Comparison of ENCODE assay signal across 9 mouse cellular contexts in genomic region chr6:126034403-126034724, GRCm38 (mm10).
DNase-seq lines count a peak whose midpoint lies in the region; ATAC-seq and TF ChIP-seq lines count a peak whose summit lies in the region.
"Had no signal": no experiment of that assay in that cellular context is flagged by ENCODE, and none has a peak within 500 bp of the region (broad histone marks: within the 10 kb centered on the region; RNA-seq: fewer than 3 reads in every experiment).

No protein-coding gene starts in this region.

- H3K4me2 ChIP-seq in heart, embryonic 12.5 days, result peak overlapping the region; percentile 8; the same call in 1 of the 2 replicates
- 0 out of 2 replicates have a peak overlapping the region, but pooled peaks have one; percentile 10 for H3K4me2 ChIP-seq in lung, embryonic 16.5 days (ENCODE audit: low read depth, low read length)
- H3K4me2 ChIP-seq in hindbrain, embryonic 13.5 days, result no peak overlapping the region
- no peak overlapping the region for H3K4me2 ChIP-seq in midbrain, postnatal 0 days (ENCODE audit: low read depth, low read length, poor library complexity, severe bottlenecking)

- no peaks in the 10 kb centered on the region for H3K36me3 ChIP-seq in heart, embryonic 12.5 days
- no peaks in the 10 kb centered on the region for H3K36me3 ChIP-seq in lung, embryonic 16.5 days (ENCODE audit: control insufficient read depth, insufficient read depth, low read length)
- H3K36me3 ChIP-seq in hindbrain, embryonic 13.5 days, result no peaks in the 10 kb centered on the region
- H3K36me3 ChIP-seq in midbrain, postnatal 0 days (ENCODE audit: insufficient read depth, low read length), result no peaks in the 10 kb centered on the region

- WGBS in heart, embryonic 12.5 days, result 40% methylated on average over 2 of the region's 2 CpGs
- 27% methylated on average over 2 of the region's 2 CpGs for WGBS in lung, embryonic 16.5 days
- WGBS in hindbrain, embryonic 13.5 days, result 41% methylated on average over 2 of the region's 2 CpGs
- WGBS in midbrain, postnatal 0 days, result 21% methylated on average over 2 of the region's 2 CpGs

- H3K4me3 ChIP-seq in heart, embryonic 12.5 days, result no peak overlapping the region
- H3K4me3 ChIP-seq in lung, embryonic 16.5 days (ENCODE audit: low read length), result no peak overlapping the region
- no peak overlapping the region for H3K4me3 ChIP-seq in hindbrain, embryonic 13.5 days
- H3K4me3 ChIP-seq in midbrain, postnatal 0 days (ENCODE audit: low read depth, low read length), result no peak overlapping the region

- no peaks in the 10 kb centered on the region for H3K27me3 ChIP-seq in heart, embryonic 12.5 days (replicated peaks)
- H3K27me3 ChIP-seq in lung, embryonic 16.5 days (ENCODE audit: control insufficient read depth, insufficient read depth, low read depth, low read length), result no peaks in the 10 kb centered on the region
- H3K27me3 ChIP-seq in hindbrain, embryonic 13.5 days, result no peaks in the 10 kb centered on the region
- no peaks in the 10 kb centered on the region for H3K27me3 ChIP-seq in midbrain, postnatal 0 days (ENCODE audit: insufficient read depth, low read length)

- H3K27ac ChIP-seq in heart, embryonic 12.5 days (ENCODE audit: poor library complexity, severe bottlenecking), result no peak overlapping the region
- H3K27ac ChIP-seq in lung, embryonic 16.5 days (ENCODE audit: low read length), result no peak overlapping the region
- peak overlapping the region; percentile 60 for H3K27ac ChIP-seq in hindbrain, embryonic 13.5 days
- H3K27ac ChIP-seq in midbrain, postnatal 0 days (ENCODE audit: low read depth, low read length), result no peak overlapping the region
- H3K27ac ChIP-seq: liver, embryonic 14.5 days had no signal

- H3K9me3 ChIP-seq in heart, embryonic 12.5 days (replicated peaks), result no peaks in the 10 kb centered on the region
- H3K9me3 ChIP-seq in lung, embryonic 16.5 days (ENCODE audit: control insufficient read depth, low read length), result no peaks in the 10 kb centered on the region
- H3K9me3 ChIP-seq in hindbrain, embryonic 13.5 days, result no peaks in the 10 kb centered on the region
- no peaks in the 10 kb centered on the region for H3K9me3 ChIP-seq in midbrain, postnatal 0 days (ENCODE audit: low read length)

- ATAC-seq in heart, embryonic 12.5 days (ENCODE audit: insufficient number of reproducible peaks, low FRiP score), result peak; percentile 67; the same call in 1 of the 2 replicates
- peak; percentile 84 for ATAC-seq in lung, embryonic 16.5 days (ENCODE audit: low read depth)
- peak; percentile 66; the same call in 1 of the 2 replicates for ATAC-seq in hindbrain, embryonic 13.5 days (ENCODE audit: low FRiP score)
- ATAC-seq in midbrain, postnatal 0 days (ENCODE audit: low FRiP score), result peak; percentile 20; the same call in 1 of the 2 replicates

- H3K9ac ChIP-seq in heart, embryonic 12.5 days, result no peak overlapping the region
- no peak overlapping the region for H3K9ac ChIP-seq in lung, embryonic 16.5 days (ENCODE audit: low read length)
- H3K9ac ChIP-seq in hindbrain, embryonic 13.5 days, result no peak overlapping the region
- no peak overlapping the region for H3K9ac ChIP-seq in midbrain, postnatal 0 days (replicated peaks; ENCODE audit: low read length, poor library complexity, severe bottlenecking)
- H3K9ac ChIP-seq: liver, embryonic 14.5 days had no signal

- no peak for DNase-seq in heart, postnatal 4 days
- no peak for DNase-seq in lung, adult 18-20 months
- no peak for DNase-seq in midbrain, postnatal 0 days (ENCODE audit: low spot score)
- no peak for DNase-seq in layer of hippocampus, postnatal 25 days (ENCODE audit: extremely low spot score in 1 of 2, low spot score in 1 of 2)
- no peak for DNase-seq in right cerebral cortex, postnatal 25 days

- H3K4me1 ChIP-seq in heart, embryonic 12.5 days (replicated peaks), result peaks cover 22% of the 10 kb centered on the region
- no peaks in the 10 kb centered on the region; the same call in 1 of the 2 replicates for H3K4me1 ChIP-seq in lung, embryonic 16.5 days (replicated peaks; ENCODE audit: control insufficient read depth, insufficient read depth, low read length)
- peaks cover 8% of the 10 kb centered on the region for H3K4me1 ChIP-seq in hindbrain, embryonic 13.5 days (replicated peaks)
- H3K4me1 ChIP-seq in midbrain, postnatal 0 days (ENCODE audit: insufficient read depth, low read length), result no peaks in the 10 kb centered on the region

- no peak for TF ChIP-seq CTCF in midbrain, postnatal 0 days (IDR thresholded peaks at IDR 0.05)

Comparison
In these comparisons a context has a peak if more than half of its experiments do, and no peak if none do; other contexts are left out.
1. ATAC-seq: peak in every context shown above with its lines; median percentile 84 in lung, embryonic 16.5 days; 67 in heart, embryonic 12.5 days; 66 in hindbrain, embryonic 13.5 days; 20 in midbrain, postnatal 0 days.
2. H3K4me2 ChIP-seq: peak in heart, embryonic 12.5 days (single experiment) and lung, embryonic 16.5 days (single experiment); none in hindbrain, embryonic 13.5 days (single experiment) and midbrain, postnatal 0 days (single experiment).